Comparison of ENCODE assay signal across 25 mouse cellular contexts in genomic region chr1:177627814-177628213, GRCm38 (mm10).
DNase-seq lines count a peak whose midpoint lies in the region; ATAC-seq lines count a peak whose summit lies in the region.
"Had no signal": no experiment of that assay in that cellular context is flagged by ENCODE, and none has a peak within 500 bp of the region (broad histone marks: within the 10 kb centered on the region; RNA-seq: fewer than 3 reads in every experiment).

No protein-coding gene starts in this region.

- H3K27ac ChIP-seq in intestine, embryonic 16.5 days (ENCODE audit: low read length) = no peak overlapping the region
- H3K27ac ChIP-seq: embryonic facial prominence, embryonic 10.5 days; embryonic facial prominence, embryonic 12.5 days; forebrain, embryonic 13.5 days; forebrain, embryonic 15.5 days had no signal

- peak; percentile 63 for ATAC-seq in common myeloid progenitor, adult 5-6 weeks (replicated peaks; ENCODE audit: low read depth, poor library complexity, severe bottlenecking)
- peak; percentile 77 for ATAC-seq in megakaryocyte progenitor cell, adult 5-6 weeks (replicated peaks; ENCODE audit: poor library complexity)
- ATAC-seq in intestine, embryonic 16.5 days = no peak
- ATAC-seq: CD4-positive, CD25-positive, alpha-beta regulatory T cell, adult 4 months; forebrain, embryonic 13.5 days; forebrain, embryonic 15.5 days; forebrain, postnatal 0 days had no signal

- H3K9me3 ChIP-seq in intestine, embryonic 16.5 days (ENCODE audit: control insufficient read depth, low read length) = no peaks in the 10 kb centered on the region
- H3K9me3 ChIP-seq: embryonic facial prominence, embryonic 10.5 days; embryonic facial prominence, embryonic 12.5 days; forebrain, embryonic 13.5 days; forebrain, embryonic 15.5 days had no signal

- H3K4me2 ChIP-seq in intestine, embryonic 16.5 days (ENCODE audit: low read depth, low read length) = no peak overlapping the region
- H3K4me2 ChIP-seq: embryonic facial prominence, embryonic 12.5 days; forebrain, embryonic 13.5 days; forebrain, embryonic 15.5 days had no signal

- H3K4me3 ChIP-seq in intestine, embryonic 16.5 days (ENCODE audit: low read length) = no peak overlapping the region
- H3K4me3 ChIP-seq: embryonic facial prominence, embryonic 10.5 days; embryonic facial prominence, embryonic 12.5 days; forebrain, embryonic 13.5 days; forebrain, embryonic 15.5 days had no signal

- no peaks in the 10 kb centered on the region for H3K36me3 ChIP-seq in intestine, embryonic 16.5 days (ENCODE audit: control insufficient read depth, insufficient read depth, low read length)
- H3K36me3 ChIP-seq: embryonic facial prominence, embryonic 10.5 days; embryonic facial prominence, embryonic 12.5 days; forebrain, embryonic 15.5 days; G1E had no signal

- H3K9ac ChIP-seq in intestine, embryonic 16.5 days (ENCODE audit: low read depth, low read length) = no peak overlapping the region
- H3K9ac ChIP-seq: embryonic facial prominence, embryonic 12.5 days; forebrain, embryonic 13.5 days; forebrain, embryonic 15.5 days; forebrain, postnatal 0 days had no signal

- H3K4me1 ChIP-seq in intestine, embryonic 16.5 days (ENCODE audit: control insufficient read depth, insufficient read depth, low read length) = peaks cover 7% of the 10 kb centered on the region; the same call in 1 of the 2 replicates
- H3K4me1 ChIP-seq: embryonic facial prominence, embryonic 12.5 days had no signal

- DNase-seq in 416B (ENCODE audit: low read depth) = peak; percentile 12
- DNase-seq in adipocyte (ENCODE audit: low spot score) = peak; percentile 8
- DNase-seq in MN1 (ENCODE audit: low spot score) = no peak
- no peak for DNase-seq in left cerebral cortex, adult 9 months (ENCODE audit: low spot score in 2 of 2)
- DNase-seq: adrenal gland, adult 8-10 months; adrenal gland, postnatal 14 days; adrenal gland, postnatal 36 days; B cell, adult 2 months; cerebellum, adult 11 months; cerebellum, adult 18-20 months; cerebellum, adult 8-10 months; cerebellum, adult 9-11 months; cerebellum, postnatal 14 days; cerebellum, postnatal 36 days; forebrain, postnatal 0 days had no signal

- H3K27me3 ChIP-seq in intestine, embryonic 16.5 days (replicated peaks; ENCODE audit: control insufficient read depth, insufficient read depth, low read length) = no peaks in the 10 kb centered on the region
- H3K27me3 ChIP-seq: CH12.LX; embryonic facial prominence, embryonic 12.5 days; forebrain, embryonic 13.5 days; forebrain, embryonic 15.5 days had no signal

- 90% methylated on average over 4 of the region's 4 CpGs for WGBS in intestine, embryonic 16.5 days

Comparison
In these comparisons a context has a peak if more than half of its experiments do, and no peak if none do; other contexts are left out.
1. DNase-seq: peak in 416B (single experiment) and adipocyte (single experiment); none in MN1 (single experiment) and left cerebral cortex, adult 9 months (0 of 2).